Mouse (Mus musculus) heart, postnatal 0 days (tissue): Measurements from ENCODE around the gene Ppp1r16b.

Experiments used
- CTCF ChIP-seq: IDR thresholded peaks from 2 replicates; pipeline ENCODE4 v1.5.1; 2016; ENCODE audit warnings: antibody characterized with exemption, control low read depth, low read depth
- EP300 ChIP-seq: IDR thresholded peaks from 2 replicates; pipeline ENCODE4 v1.6.1; 2016; ENCODE audit warnings: antibody characterized with exemption, low read depth

- TF ChIP-seq EP300, result no peak
- TF ChIP-seq CTCF, result no peak
Measured at GRCm38 (mm10) chr2:158749366-158749765, 84.2 kb downstream of the Ppp1r16b start.
